Mouse (Mus musculus): ENCODE measurements around the gene Arhgap42.
A peak's percentile ranks its signal among the peaks of the same experiment; 100 is the strongest.

Gene Arhgap42

DNA sequence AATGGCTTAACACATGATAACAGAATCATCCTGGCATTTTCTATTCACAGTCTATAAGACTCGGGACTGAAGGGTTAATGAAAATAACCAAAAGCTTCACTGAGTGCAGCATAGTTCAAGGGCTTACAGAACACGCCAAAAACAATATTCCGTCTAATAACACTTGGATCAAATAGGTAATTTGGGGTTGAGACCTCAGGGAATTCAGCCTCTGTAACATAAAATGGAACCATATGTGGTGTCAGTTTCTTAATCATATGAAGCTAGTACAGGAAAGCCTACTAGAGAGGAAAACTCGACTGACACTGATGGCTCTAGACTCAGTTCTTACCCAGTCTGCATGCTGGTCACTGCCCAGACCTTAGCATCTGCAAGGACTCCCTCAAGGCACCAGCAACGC, 95.8 kb downstream of the Arhgap42 start:
- no peak for DNase-seq (ENCODE audit: extremely low spot score)

DNA sequence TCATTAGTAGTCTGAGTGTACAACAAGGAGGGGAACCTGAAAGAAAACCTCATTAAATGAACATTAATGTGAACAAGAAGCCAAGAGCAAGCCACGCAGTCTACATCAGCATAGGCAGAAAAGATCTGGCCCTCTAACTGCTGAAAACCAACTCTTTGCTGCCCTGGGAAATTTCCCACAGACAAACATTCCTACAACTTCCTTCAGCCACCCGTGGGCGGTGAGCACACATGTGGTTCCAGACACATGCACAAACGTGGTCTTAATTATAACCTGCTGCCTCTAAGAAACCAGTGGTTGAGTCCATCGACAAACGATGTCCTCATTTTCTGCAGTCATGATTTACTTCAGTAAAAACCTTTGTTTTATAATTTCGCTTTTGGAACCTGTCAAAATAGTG, 96.3 kb downstream of the Arhgap42 start:
- DNase-seq (ENCODE audit: extremely low spot score): no peak

GRCm38 (mm10) chr9:9142144-9142543, 96.8 kb downstream of the Arhgap42 start:
- DNase-seq (ENCODE audit: extremely low spot score): no peak

DNA sequence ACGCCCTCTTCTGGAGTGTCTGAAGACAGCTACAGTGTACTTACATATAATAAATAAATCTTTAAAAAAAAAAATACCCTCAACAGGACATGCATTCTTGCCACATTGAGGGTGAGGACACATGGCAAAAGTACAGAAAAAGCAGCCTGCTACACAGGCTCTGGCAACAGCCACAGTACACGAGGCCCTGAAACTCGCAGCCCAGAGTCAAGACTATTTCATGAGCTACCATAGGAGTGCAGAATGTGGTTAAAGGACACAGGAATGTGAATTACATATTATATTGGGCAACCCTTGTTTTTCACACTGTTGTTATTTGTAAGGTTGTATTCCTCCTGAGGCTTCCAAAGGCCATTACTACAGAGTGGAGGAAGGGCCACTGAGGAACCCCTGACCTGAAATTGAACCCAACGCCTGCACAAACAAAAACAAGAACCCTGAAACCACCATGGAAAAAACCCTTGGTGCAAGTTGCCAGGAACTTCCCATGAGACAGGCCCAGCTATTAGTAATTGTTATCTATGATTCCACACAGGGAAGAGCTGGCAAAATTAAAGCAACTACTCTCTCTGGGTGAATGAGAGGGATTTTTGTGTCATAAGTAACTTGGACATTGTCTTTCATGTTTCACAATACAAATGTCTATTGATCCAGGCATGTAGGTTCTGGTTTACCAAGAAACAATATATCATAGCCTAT, 109.8 kb downstream of the Arhgap42 start:
- no peak for DNase-seq (ENCODE audit: extremely low spot score)

- peak; percentile 27 for DNase-seq (ENCODE audit: extremely low spot score)
These were observed 111.7 kb downstream of the Arhgap42 start for GRCm38 (mm10) chr9:9127041-9127755.

DNA sequence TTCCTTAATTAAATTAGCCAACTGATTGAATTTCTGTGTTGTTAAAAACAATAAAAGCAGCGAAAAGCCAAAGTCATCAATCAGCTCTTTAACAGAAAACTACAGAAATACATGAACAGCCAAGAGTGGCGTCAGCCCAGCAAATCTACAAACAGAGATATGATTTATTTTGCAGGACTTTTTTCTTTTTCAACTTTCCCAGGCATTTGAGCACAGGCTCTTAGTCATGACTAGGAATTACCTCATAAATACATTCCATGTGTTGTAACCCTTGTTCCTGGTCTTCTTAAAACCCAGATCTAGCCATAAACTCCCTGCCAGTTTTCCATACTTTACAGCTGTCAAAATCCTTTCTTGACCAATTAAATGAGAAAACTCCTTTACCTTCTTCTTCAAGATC, 114.7 kb downstream of the Arhgap42 start:
- no peak for DNase-seq (ENCODE audit: extremely low spot score)

DNA sequence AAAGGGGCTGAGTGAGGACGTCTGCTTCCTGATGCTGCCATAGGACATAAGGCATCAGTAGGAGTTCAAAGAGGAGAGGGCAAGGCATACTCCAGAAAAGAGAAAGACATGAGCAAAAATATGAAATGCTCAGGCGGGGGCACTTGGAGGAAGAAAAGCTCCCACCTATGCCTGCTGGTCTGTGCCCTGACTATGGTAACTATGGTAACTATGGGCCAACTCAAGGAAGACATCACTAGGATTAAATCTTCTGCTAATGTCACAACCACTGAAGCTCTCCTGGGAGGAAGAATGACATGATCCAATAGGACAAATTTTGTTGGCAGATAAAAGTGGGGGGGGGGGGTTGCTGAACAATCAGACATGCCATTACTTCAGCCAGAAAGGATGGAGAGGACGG, 124.6 kb downstream of the Arhgap42 start:
- DNase-seq (ENCODE audit: extremely low spot score): no peak

DNA sequence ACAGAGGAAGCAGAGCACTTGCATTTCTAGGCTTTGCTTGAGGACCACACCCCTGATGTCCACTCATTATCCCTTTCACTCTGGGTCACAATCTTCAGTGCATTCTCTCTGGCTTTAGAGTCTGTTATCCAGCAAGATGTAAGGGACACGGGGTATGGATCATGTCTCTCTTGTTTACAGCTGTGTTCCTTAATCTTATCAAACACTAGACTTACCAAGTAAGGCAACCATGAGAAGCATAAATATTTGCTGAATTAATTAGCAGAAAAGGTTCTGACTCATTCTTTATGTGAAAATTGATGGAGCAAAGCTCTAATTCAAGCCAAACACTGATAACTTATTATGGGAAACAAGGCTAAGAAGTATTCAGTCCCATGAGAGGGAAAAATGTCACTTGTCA, 125.1 kb downstream of the Arhgap42 start:
- no peak for DNase-seq (ENCODE audit: extremely low spot score)

GRCm38 (mm10) chr9:9112921-9113320, 126.0 kb downstream of the Arhgap42 start:
- no peak for DNase-seq (ENCODE audit: extremely low spot score)

GRCm38 (mm10) chr9:9107697-9108096, 131.2 kb downstream of the Arhgap42 start:
- no peak for DNase-seq (ENCODE audit: extremely low spot score)

DNA sequence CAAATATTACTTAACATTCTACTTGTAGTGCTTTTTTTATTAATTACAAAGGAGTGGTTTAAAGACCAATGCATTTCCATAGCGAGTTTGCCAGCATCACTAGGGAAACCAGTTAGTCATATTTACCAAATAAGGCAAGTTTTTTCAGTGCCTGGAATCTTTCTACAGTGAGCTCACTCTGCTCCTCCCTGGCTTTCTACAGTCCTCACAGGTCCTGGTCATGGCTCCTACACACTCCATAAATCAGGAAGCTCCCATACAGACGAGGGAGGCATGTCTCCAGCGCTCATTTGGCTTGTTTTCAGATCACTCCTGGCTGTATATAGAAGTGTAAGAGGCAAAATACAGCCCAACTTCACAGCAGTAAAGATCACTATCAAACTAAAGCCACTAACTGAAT, 134.1 kb downstream of the Arhgap42 start:
- no peak for DNase-seq (ENCODE audit: extremely low spot score)

DNA sequence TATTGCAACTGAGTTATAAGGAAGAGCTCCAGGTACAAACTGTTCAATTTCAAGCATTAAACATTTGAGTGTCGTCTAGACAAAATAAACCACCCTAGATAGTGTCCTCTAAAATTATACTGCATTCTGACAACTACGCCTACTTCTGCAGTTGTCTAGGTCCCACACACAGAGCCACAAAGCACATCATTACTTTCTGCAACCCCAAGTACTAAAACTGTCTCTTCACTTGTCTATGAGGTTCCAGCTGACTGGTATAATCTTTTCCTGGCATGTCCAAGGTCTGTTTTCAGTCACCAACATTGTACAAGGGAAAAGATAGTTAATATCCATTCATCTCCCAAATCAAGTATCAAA, 136.8 kb downstream of the Arhgap42 start:
- DNase-seq (ENCODE audit: extremely low spot score): no peak

- no peak for DNase-seq (ENCODE audit: extremely low spot score)
These were observed 137.3 kb downstream of the Arhgap42 start for GRCm38 (mm10) chr9:9101482-9102157.

- DNase-seq (ENCODE audit: extremely low spot score): no peak
These were observed 137.8 kb downstream of the Arhgap42 start for GRCm38 (mm10) chr9:9101055-9101454.

- DNase-seq (ENCODE audit: extremely low spot score): no peak
These were observed 141.1 kb downstream of the Arhgap42 start for GRCm38 (mm10) chr9:9097835-9098234.

DNA sequence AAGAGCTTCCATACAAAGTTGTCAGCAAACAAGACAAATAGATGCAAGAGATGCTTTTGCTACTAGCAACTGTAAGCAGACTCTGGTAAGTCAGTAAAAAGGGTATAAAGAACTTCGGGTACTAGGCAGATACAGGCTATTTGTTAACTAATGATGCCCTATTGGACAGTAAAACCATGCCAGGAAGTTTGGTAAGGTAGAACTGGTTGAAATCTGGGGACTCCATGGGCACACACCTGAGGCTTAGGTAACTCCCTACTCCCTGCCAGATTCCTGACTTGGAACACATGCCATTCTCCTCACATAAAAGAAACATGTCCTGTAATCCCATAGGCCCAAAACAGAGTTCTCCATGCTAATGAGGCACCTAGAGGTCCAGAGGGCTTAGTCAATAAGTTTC, 142.1 kb downstream of the Arhgap42 start:
- DNase-seq (ENCODE audit: extremely low spot score): no peak

GRCm38 (mm10) chr9:9093096-9093495, 145.8 kb downstream of the Arhgap42 start:
- peak; percentile 12 for DNase-seq (ENCODE audit: extremely low spot score)

DNA sequence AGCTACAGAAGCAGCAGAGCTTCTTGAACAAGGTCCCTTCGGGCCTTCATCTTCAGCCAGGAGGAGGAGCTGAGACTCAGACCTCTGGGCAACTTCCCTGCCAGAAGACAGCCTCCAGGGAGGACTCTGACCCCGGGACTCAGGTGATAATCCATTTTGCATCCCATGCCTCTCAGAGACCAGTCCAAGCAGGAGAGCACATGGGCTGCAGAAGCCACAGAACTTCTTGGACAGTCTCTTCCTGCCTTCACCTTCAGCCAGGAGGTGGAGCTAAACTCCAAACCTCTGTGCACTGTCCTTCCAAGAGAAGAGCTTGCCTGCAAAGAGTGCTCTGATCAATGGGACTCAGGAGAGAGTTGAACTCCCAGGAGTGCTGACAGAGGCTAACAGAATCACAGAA, 155.5 kb downstream of the Arhgap42 start:
- DNase-seq (ENCODE audit: extremely low spot score): no peak

GRCm38 (mm10) chr9:9052920-9053319, 186.0 kb downstream of the Arhgap42 start:
- DNase-seq (ENCODE audit: extremely low spot score): no peak

GRCm38 (mm10) chr9:9051184-9051583, 187.7 kb downstream of the Arhgap42 start:
- peak; percentile 48 for DNase-seq (ENCODE audit: extremely low spot score)

DNA sequence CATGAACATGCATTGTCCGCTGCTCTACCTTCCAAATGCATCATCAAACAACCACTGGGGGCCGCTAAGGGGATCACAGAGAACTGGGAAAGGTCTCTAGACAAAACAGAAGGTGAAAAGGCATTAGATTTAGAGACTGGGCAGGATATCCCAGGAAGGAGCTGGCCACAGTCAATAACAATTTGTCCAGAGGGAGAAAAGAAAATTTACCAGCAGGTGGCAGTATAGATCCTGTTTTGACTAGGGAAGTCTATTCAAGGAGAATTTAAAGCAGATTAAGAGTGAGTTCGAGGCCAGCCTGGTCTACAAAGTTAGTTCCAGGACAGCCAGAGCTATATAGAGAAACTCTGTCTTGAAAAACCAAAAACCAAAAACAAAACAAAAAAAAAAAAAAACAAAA, 189.7 kb downstream of the Arhgap42 start:
- peak; percentile 35 for DNase-seq (ENCODE audit: extremely low spot score)

GRCm38 (mm10) chr9:9041009-9041408, 197.9 kb downstream of the Arhgap42 start:
- DNase-seq (ENCODE audit: extremely low spot score): no peak
